Mouse (Mus musculus): ENCODE results near the gene Lyrm4. TPM values are rescaled to one million over a fixed set of nuclear protein-coding genes. Genes with fewer than 3 reads are reported as not detected.
A peak's percentile ranks its signal among the peaks of the same experiment; 100 is the strongest.

The Lyrm4 gene
- polyA plus RNA-seq, 1 experiment from 2014 or later: 37.8 TPM

DNA sequence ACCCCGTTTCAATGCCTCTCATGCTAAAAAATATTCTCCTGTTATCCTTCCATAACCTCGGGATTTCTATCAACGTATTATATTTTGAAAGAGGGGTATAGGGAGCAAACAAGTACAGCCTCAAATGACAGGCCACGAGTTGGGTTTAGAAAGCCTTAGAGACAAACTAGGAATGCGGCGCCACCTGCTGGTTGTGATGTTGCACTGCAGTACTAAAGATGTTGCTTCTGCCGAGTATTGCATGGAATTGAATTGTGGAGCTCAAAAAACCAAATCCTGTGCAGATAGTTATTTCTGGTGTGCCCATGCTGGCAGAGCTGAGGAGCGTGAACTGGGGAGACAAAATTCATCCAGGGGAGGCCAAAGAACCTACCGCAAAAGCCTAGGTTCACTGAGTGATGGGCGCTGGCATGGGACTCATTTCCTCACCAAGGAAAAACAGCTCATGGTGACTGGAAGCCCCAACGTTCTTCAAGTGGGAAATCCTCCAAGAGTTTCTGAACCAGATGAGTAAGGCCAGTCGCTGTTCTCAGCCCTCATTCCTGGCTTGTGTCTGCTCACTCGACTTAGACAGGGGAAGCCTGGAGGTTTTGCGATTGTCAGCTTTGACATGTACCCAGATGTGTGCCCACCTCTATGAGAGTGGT, 169.8 kb downstream of the Lyrm4 start:
- H3K4me3 ChIP-seq: no peak overlapping the region
- no peaks in the 10 kb centered on the region for H3K36me3 ChIP-seq (replicated peaks)
- no peaks in the 10 kb centered on the region for H3K4me1 ChIP-seq
- no peak overlapping the region for H3K27ac ChIP-seq
- ATAC-seq (replicated peaks): peak; percentile 60
- 24% methylated on average over 14 of the region's 14 CpGs for WGBS
- no peak overlapping the region for H3K9ac ChIP-seq
- no peak overlapping the region for H3K4me2 ChIP-seq
- no peaks in the 10 kb centered on the region for H3K9me3 ChIP-seq
- H3K27me3 ChIP-seq (replicated peaks): no peaks in the 10 kb centered on the region

DNA sequence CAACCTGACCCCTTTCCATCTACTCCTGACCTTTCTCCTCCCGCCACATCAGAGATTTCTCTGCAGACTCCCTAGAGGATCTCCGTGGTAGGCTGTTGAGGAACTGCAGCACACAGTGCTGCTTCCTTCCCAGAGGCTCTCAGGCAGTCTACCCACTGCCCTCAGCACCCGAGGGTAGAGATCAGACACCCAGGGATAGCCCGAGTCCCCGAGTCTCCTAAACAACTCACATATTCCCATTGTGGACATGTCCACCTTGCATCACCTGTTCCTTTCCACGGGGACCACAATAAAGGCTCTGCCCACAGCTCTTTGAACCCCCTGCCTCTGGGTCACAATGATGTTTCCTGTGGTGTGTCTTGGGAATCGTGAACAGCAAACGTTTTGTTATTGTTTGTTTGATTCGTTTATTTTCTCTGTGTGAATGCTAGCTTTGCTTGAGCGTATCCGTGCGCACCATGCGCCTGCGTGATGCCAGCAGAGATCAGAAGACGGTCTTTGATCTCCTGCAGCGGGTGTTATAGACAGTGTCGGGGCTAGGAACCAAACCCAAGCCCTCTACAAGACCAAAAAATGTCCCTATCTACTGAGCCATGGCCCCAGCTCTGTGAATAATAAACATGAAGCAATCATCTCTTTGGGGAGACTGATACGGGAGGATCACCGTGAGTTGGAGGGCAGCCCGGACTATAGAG, 170.5 kb downstream of the Lyrm4 start:
- Histone ChIP-seq H3K9me3 (no peaks in the 10 kb centered on the region), H3K9ac (no peak overlapping the region), H3K4me3 (no peak overlapping the region), H3K36me3 (replicated peaks) (no peaks in the 10 kb centered on the region), H3K4me1 (no peaks in the 10 kb centered on the region), H3K27me3 (replicated peaks) (no peaks in the 10 kb centered on the region), H3K4me2 (no peak overlapping the region), H3K27ac (no peak overlapping the region)
- peak; percentile 43 for ATAC-seq (replicated peaks)
- WGBS: 73% methylated on average over 20 of the region's 20 CpGs

DNA sequence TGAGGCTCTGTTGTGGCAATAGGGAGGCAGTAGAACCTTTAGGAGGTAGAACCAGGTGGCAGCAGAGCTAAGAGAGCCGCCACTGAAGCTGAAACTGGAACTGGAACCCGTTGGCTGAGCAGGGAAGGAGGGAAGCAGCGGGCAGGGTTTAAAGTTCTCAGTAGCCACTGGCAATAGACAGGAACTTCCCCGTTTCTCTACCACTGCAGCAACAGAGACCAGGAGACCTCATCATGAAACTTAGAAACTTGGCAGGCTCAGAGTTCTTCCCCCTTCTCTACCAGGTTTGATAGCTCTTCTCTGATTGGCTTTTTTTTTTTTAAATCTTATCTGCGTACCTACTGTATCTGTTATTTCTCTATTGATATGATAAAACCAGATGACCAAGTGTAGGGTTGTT, 176.4 kb downstream of the Lyrm4 start:
- no peaks in the 10 kb centered on the region for H3K36me3 ChIP-seq (replicated peaks)
- no peak overlapping the region for H3K4me2 ChIP-seq
- H3K27ac ChIP-seq: no peak overlapping the region
- H3K27me3 ChIP-seq (replicated peaks): no peaks in the 10 kb centered on the region
- no peak for ATAC-seq (replicated peaks)
- H3K4me3 ChIP-seq: no peak overlapping the region
- H3K9ac ChIP-seq: no peak overlapping the region
- H3K9me3 ChIP-seq: no peaks in the 10 kb centered on the region
- 80% methylated on average over 5 of the region's 5 CpGs for WGBS
- H3K4me1 ChIP-seq: no peaks in the 10 kb centered on the region

DNA sequence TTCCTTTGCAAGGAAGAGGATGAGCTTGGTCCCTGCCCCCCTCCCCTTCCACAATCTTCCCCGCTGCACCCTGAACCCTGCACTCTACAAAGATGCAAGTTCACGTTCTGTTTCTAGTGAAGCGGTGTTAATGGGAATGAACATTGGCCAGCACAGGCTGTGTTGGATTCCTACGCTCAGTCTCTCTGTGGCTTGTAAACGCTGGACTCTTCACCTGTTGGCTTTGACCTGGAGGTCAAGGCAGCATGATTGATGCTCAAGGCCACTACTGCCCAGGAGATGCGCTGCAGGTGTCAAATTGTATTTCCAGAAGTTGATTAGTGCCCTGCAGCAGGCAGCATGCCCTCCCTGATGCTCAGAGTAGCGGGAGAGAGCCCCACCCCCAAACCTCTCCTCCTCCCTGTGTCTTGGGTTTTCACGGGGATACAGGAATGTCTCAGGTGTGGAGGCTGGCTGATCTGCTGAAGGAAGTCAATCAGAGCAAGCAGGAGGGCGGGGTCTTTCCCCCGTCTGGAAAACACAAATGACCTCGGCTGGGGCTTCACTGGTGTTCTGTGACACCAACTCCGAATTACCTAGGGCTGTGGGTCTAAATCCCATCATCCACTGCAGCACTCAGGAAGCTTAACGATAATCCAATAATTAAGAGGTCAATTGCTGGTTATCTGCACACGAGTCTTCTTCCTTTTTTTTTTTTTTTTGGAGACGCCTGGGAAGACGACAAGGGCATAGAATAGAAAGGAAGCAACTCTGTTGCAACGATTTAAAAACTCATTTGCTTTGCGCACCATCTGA, 177.3 kb downstream of the Lyrm4 start:
- Histone ChIP-seq H3K9me3 (peaks cover 1% of the 10 kb centered on the region; the same call in 1 of the 2 replicates), H3K27ac (no peak overlapping the region), H3K27me3 (replicated peaks) (no peaks in the 10 kb centered on the region), H3K4me1 (no peaks in the 10 kb centered on the region), H3K9ac (no peak overlapping the region), H3K4me2 (no peak overlapping the region), H3K4me3 (no peak overlapping the region), H3K36me3 (replicated peaks) (no peaks in the 10 kb centered on the region)
- ATAC-seq (replicated peaks): no peak
- WGBS: 78% methylated on average over 18 of the region's 18 CpGs

DNA sequence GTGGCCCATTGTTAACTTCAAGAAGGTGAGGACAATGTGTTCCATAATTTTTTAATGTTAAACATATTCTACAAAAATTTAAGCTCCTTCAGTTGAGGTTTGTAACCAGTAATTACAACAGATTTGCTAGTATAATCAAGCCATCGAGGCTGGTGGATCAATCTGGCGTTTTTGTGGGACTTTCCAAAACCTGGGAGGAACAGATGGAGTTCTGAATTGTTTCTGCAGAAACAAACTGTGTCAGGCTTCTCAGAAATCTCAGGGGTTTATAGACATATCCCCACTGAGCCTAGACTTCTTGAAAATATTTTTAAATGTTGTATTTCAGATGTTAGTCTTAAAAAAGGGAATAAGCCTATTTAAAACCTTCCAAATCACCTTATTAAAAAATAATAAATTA, 179.3 kb downstream of the Lyrm4 start:
- H3K27me3 ChIP-seq (replicated peaks): no peaks in the 10 kb centered on the region
- no peak overlapping the region for H3K27ac ChIP-seq
- 82% methylated on average over 2 of the region's 2 CpGs for WGBS
- no peak for ATAC-seq (replicated peaks)
- no peaks in the 10 kb centered on the region for H3K4me1 ChIP-seq
- no peak overlapping the region for H3K9ac ChIP-seq
- peaks cover 5% of the 10 kb centered on the region; the same call in 1 of the 2 replicates for H3K9me3 ChIP-seq
- H3K4me2 ChIP-seq: no peak overlapping the region
- H3K36me3 ChIP-seq (replicated peaks): no peaks in the 10 kb centered on the region
- H3K4me3 ChIP-seq: no peak overlapping the region

Other genes starting within 250 kb of the Lyrm4 start
- 6.0 and 7.5 TPM in 2 replicates for gene Rpp40, start 211.2 kb downstream of the Lyrm4 start, polyA plus RNA-seq (2015; fragmentation: Nextera tagmentation; extraction: Ambion mirVana)
- gene Ppp1r3g, start 158.7 kb downstream of the Lyrm4 start, polyA plus RNA-seq (2015; fragmentation: Nextera tagmentation; extraction: Ambion mirVana): 0.43 and 0.80 TPM in 2 replicates
- 24.2 and 31.6 TPM in 2 replicates for gene Fars2, start 114 bp downstream of the Lyrm4 start, polyA plus RNA-seq (2015; fragmentation: Nextera tagmentation; extraction: Ambion mirVana)